Mouse (Mus musculus): ENCODE data around the gene Gng12. TPM values are rescaled to one million over a fixed set of nuclear protein-coding genes. Genes with fewer than 3 reads are reported as not detected.
"Not testable (repeated sequence)": the region's sequence is repeated elsewhere in the genome, so short reads cannot be mapped to it uniquely, and the experiment has no call there.

Gene Gng12
- polyA plus RNA-seq, 1 experiment from 2014 or later: 165 TPM

DNA sequence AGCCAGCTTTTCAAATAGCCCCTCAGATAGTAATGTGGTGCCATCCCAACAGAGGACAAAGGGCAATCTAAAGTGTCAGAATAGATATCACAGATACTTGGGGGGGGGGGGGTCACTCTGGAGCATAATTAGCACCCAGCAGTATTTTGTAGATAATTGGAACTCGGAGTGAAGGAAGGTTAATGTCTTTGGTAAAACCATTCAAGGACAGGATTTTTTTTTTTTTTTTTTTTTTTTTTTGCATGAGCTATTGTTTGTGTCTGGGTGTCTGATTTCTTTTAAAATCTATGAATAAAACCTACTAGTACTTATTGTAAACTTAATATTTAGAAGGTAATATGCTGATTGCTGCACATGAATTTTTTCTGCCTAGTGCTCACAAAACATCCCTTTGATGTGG lies 66.9 kb downstream of the Gng12 start:
- peaks cover 41% of the 10 kb centered on the region for H3K4me1 ChIP-seq (ENCODE audit: control insufficient read depth, insufficient read depth, low read length)
- no peak overlapping the region for H3K4me3 ChIP-seq (ENCODE audit: low read length)
- WGBS: 64% methylated on average over 1 of the region's 1 CpGs
- H3K9ac ChIP-seq (ENCODE audit: low read depth, low read length): no peak overlapping the region
- ATAC-seq: no peak
- H3K36me3 ChIP-seq (ENCODE audit: control insufficient read depth, insufficient read depth, low read length): no peaks in the 10 kb centered on the region
- no peaks in the 10 kb centered on the region for H3K27me3 ChIP-seq (replicated peaks; ENCODE audit: control insufficient read depth, insufficient read depth, low read length)
- peak overlapping the region; percentile 49 for H3K27ac ChIP-seq (ENCODE audit: low read length)
- no peak overlapping the region for H3K4me2 ChIP-seq (ENCODE audit: low read depth, low read length)
- no peaks in the 10 kb centered on the region for H3K9me3 ChIP-seq (ENCODE audit: control insufficient read depth, low read length)

DNA sequence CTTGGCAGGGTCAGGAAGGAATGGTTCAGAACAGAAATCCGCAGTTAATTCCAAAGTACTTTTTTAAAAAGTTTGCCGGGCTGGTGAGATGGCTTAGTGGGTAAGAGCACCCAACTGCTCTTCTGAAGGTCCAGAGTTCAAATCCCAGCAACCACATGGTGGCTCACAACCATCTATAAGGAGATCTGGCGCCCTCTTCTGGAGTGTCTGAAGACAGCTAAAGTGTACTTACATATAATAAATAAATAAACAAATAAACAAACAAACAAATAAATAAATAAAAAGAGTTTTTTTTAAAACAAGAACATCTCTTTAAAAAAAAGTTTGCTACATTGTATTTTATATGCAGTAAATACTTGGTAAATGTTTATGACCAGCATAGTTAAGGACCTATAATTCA lies 67.5 kb downstream of the Gng12 start:
- H3K4me2 ChIP-seq (ENCODE audit: low read depth, low read length); ATAC-seq; H3K27me3 ChIP-seq (replicated peaks; ENCODE audit: control insufficient read depth, insufficient read depth, low read length); H3K9ac ChIP-seq (ENCODE audit: low read depth, low read length); H3K4me3 ChIP-seq (ENCODE audit: low read length); H3K27ac ChIP-seq (ENCODE audit: low read length); H3K9me3 ChIP-seq (ENCODE audit: control insufficient read depth, low read length); H3K36me3 ChIP-seq (ENCODE audit: control insufficient read depth, insufficient read depth, low read length): not testable (repeated sequence)
- H3K4me1 ChIP-seq (ENCODE audit: control insufficient read depth, insufficient read depth, low read length): peaks cover 42% of the 10 kb centered on the region
- WGBS: 84% methylated on average over 3 of the region's 3 CpGs

DNA sequence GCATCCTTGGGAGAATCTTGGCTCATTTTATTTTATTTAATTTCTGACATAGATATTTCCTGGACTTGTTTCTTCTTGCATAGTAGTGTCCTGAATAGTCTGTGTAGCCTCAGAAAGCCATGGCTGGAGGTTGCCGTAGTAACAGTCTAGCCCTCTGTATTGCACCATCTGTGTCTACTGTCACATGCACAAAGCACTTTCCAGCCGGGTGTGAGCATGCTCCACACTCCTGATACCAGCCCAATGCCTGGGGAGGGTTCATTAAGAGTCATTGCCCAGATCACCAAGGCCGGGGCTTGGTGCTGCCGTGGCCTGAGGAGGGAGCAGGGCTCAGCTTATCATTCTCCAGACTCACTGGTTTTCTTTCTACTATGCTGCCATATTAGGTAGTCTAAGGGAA lies 68.0 kb downstream of the Gng12 start:
- peak; percentile 41 for ATAC-seq
- no peak overlapping the region for H3K27ac ChIP-seq (ENCODE audit: low read length)
- no peaks in the 10 kb centered on the region for H3K9me3 ChIP-seq (ENCODE audit: control insufficient read depth, low read length)
- H3K9ac ChIP-seq (ENCODE audit: low read depth, low read length): no peak overlapping the region
- WGBS: 64% methylated on average over 4 of the region's 4 CpGs
- H3K36me3 ChIP-seq (ENCODE audit: control insufficient read depth, insufficient read depth, low read length): no peaks in the 10 kb centered on the region
- no peak overlapping the region for H3K4me2 ChIP-seq (ENCODE audit: low read depth, low read length)
- H3K27me3 ChIP-seq (replicated peaks; ENCODE audit: control insufficient read depth, insufficient read depth, low read length): no peaks in the 10 kb centered on the region
- peaks cover 42% of the 10 kb centered on the region for H3K4me1 ChIP-seq (ENCODE audit: control insufficient read depth, insufficient read depth, low read length)
- no peak overlapping the region for H3K4me3 ChIP-seq (ENCODE audit: low read length)

DNA sequence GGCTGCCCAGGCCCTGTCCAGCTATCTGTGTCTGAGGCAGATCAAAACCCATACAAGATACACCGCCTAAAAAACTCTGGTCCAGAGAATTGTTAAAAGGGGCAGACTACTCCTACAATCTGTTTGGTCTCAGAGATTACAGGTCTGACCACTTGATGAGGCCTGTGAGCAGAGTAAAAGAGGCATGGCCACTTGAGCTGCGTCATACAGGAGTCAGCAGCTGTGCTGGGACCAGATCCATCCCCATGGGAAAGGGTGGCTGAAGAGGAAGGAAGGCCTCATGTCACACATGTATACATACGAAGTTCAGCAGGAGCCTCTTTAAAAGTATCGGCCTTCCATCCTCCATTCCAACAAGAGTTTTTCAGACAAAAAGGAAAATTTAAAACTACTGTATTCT lies 69.0 kb downstream of the Gng12 start:
- no peak for ATAC-seq
- H3K27me3 ChIP-seq (replicated peaks; ENCODE audit: control insufficient read depth, insufficient read depth, low read length): no peaks in the 10 kb centered on the region
- peaks cover 42% of the 10 kb centered on the region for H3K4me1 ChIP-seq (ENCODE audit: control insufficient read depth, insufficient read depth, low read length)
- H3K27ac ChIP-seq (ENCODE audit: low read length): no peak overlapping the region
- H3K4me2 ChIP-seq (ENCODE audit: low read depth, low read length): no peak overlapping the region
- no peak overlapping the region for H3K4me3 ChIP-seq (ENCODE audit: low read length)
- H3K9me3 ChIP-seq (ENCODE audit: control insufficient read depth, low read length): no peaks in the 10 kb centered on the region
- WGBS: 62% methylated on average over 4 of the region's 4 CpGs
- H3K9ac ChIP-seq (ENCODE audit: low read depth, low read length): no peak overlapping the region
- H3K36me3 ChIP-seq (ENCODE audit: control insufficient read depth, insufficient read depth, low read length): no peaks in the 10 kb centered on the region

DNA sequence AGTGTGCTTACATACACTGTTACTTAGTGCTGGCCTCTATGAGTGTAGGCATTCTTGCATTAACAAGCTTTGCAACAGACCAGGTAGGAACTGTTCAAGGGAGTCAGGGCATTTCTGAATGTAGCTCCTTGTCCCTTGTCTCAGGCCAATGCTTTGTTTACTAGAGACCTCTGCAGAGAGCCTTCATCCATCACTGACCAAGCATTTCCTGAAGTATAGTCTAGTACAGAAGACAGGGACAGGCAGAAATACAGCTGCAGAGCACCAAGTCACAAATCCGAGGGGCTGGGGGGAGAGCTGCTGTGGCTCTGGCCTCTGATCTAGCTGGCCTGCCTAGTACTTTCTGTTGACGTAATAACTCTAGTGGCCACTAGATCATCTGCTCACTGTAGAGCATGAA lies 71.6 kb downstream of the Gng12 start:
- Histone ChIP-seq H3K9me3 (ENCODE audit: control insufficient read depth, low read length) (no peaks in the 10 kb centered on the region), H3K36me3 (ENCODE audit: control insufficient read depth, insufficient read depth, low read length) (no peaks in the 10 kb centered on the region), H3K4me1 (ENCODE audit: control insufficient read depth, insufficient read depth, low read length) (peaks cover 37% of the 10 kb centered on the region), H3K27ac (ENCODE audit: low read length) (peak overlapping the region; percentile 2; the same call in 1 of the 2 replicates), H3K9ac (ENCODE audit: low read depth, low read length) (no peak overlapping the region), H3K4me2 (ENCODE audit: low read depth, low read length) (no peak overlapping the region), H3K27me3 (replicated peaks; ENCODE audit: control insufficient read depth, insufficient read depth, low read length) (no peaks in the 10 kb centered on the region), H3K4me3 (ENCODE audit: low read length) (no peak overlapping the region)
- ATAC-seq: no peak
- 40% methylated on average over 2 of the region's 2 CpGs for WGBS

DNA sequence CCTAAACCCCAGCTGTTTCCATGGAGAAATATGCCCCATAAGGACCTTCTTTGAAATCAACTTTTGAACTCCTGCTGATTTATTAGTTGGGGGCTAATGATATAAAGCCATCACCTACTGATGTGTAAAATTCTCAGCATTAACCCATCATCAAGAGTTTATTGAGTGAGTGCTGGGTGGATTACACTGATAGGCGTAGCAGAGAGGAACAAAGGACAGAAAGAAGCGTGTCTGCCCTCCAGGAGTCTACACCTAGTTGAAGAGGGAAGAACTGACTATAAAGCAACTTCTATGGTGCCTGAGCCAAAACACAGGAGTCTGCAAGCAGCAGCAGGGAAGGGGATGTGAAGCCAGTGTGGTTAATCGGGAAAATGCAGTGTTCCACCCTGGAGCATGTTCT lies 73.2 kb downstream of the Gng12 start:
- Histone ChIP-seq H3K4me2 (ENCODE audit: low read depth, low read length) (no peak overlapping the region), H3K36me3 (ENCODE audit: control insufficient read depth, insufficient read depth, low read length) (no peaks in the 10 kb centered on the region), H3K4me3 (ENCODE audit: low read length) (no peak overlapping the region), H3K4me1 (ENCODE audit: control insufficient read depth, insufficient read depth, low read length) (peaks cover 30% of the 10 kb centered on the region), H3K9ac (ENCODE audit: low read depth, low read length) (no peak overlapping the region), H3K9me3 (ENCODE audit: control insufficient read depth, low read length) (no peaks in the 10 kb centered on the region), H3K27me3 (replicated peaks; ENCODE audit: control insufficient read depth, insufficient read depth, low read length) (no peaks in the 10 kb centered on the region), H3K27ac (ENCODE audit: low read length) (no peak overlapping the region)
- no peak for ATAC-seq
- 76% methylated on average over 3 of the region's 3 CpGs for WGBS

DNA sequence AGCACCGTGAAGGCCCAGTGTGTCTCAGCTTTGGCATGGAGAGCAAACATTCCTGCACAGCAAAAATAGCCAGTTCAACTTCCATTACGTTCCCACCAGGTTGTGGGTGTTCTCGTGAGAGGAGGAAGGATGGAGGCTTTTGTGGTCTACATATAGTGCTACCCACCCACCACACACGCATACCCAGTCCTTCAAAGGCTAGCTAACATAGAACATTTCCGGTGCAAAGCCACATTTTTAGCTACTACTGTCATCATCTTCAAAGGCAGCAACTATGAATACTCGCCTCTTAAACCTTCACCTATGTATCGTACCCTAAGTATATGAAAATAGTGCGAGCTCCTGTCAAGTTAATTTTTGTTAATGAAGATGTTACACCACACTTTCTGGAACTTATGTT lies 76.1 kb downstream of the Gng12 start:
- no peak for ATAC-seq

DNA sequence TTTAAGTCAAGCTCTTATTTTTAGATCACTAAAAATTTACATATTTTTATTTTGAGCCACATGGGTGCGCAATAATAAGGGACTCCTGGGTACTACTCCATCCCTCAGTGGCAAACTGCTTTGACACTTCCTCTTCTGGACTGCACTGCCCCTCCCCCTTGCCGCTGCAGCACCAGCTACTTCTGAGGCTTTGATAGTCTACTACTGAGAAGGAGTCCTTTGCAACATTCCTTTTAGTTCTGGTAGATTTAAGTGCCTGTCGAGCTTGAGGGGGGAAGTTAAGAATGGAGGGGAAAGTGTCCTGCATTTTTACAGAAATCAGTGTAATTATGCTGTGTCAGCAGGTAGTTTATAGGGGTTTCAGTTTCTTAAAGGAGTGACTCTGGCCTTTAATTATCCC lies 77.0 kb downstream of the Gng12 start:
- Histone ChIP-seq H3K27ac (ENCODE audit: low read length) (no peak overlapping the region), H3K9me3 (ENCODE audit: control insufficient read depth, low read length) (no peaks in the 10 kb centered on the region), H3K27me3 (replicated peaks; ENCODE audit: control insufficient read depth, insufficient read depth, low read length) (no peaks in the 10 kb centered on the region), H3K4me2 (ENCODE audit: low read depth, low read length) (no peak overlapping the region), H3K4me3 (ENCODE audit: low read length) (no peak overlapping the region), H3K36me3 (ENCODE audit: control insufficient read depth, insufficient read depth, low read length) (no peaks in the 10 kb centered on the region), H3K4me1 (ENCODE audit: control insufficient read depth, insufficient read depth, low read length) (peaks cover 3% of the 10 kb centered on the region; the same call in 1 of the 2 replicates), H3K9ac (ENCODE audit: low read depth, low read length) (no peak overlapping the region)
- no peak for ATAC-seq
- 36% methylated on average over 3 of the region's 3 CpGs for WGBS

More for the DNA sequence above, 76.1 kb downstream of the Gng12 start:
- no peak overlapping the region for H3K9ac ChIP-seq (ENCODE audit: low read depth, low read length)
- no peak overlapping the region for H3K4me3 ChIP-seq (ENCODE audit: low read length)
- 81% methylated on average over 8 of the region's 8 CpGs for WGBS
- no peaks in the 10 kb centered on the region for H3K36me3 ChIP-seq (ENCODE audit: control insufficient read depth, insufficient read depth, low read length)
- H3K4me1 ChIP-seq (ENCODE audit: control insufficient read depth, insufficient read depth, low read length): peaks cover 11% of the 10 kb centered on the region; the same call in 1 of the 2 replicates
- no peaks in the 10 kb centered on the region for H3K9me3 ChIP-seq (ENCODE audit: control insufficient read depth, low read length)
- H3K27me3 ChIP-seq (replicated peaks; ENCODE audit: control insufficient read depth, insufficient read depth, low read length): no peaks in the 10 kb centered on the region
- no peak overlapping the region for H3K4me2 ChIP-seq (ENCODE audit: low read depth, low read length)
- no peak overlapping the region for H3K27ac ChIP-seq (ENCODE audit: low read length)

DNA sequence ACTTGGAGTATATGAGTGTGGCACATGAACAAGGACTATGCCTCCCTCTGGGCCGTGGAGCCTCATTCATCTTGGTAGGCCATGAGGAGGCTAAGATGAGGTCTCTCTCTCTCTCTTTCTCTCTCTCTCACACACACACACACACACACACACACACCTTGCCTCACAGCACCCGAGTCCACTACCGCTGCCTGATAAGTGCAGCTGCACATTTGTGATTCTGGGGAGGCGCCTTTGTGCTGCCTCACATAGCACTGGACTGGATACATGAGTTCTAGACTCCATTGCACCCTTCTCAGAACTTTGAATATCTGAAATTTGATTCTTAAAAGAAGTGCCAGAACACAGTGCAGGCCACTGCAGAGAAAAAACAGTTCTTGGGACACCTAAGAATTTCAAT lies 79.3 kb downstream of the Gng12 start:
- Histone ChIP-seq H3K27me3 (replicated peaks; ENCODE audit: control insufficient read depth, insufficient read depth, low read length) (no peaks in the 10 kb centered on the region), H3K27ac (ENCODE audit: low read length) (no peak overlapping the region), H3K4me2 (ENCODE audit: low read depth, low read length) (no peak overlapping the region), H3K9me3 (ENCODE audit: control insufficient read depth, low read length) (no peaks in the 10 kb centered on the region), H3K4me1 (ENCODE audit: control insufficient read depth, insufficient read depth, low read length) (peaks cover 3% of the 10 kb centered on the region; the same call in 1 of the 2 replicates), H3K4me3 (ENCODE audit: low read length) (no peak overlapping the region), H3K36me3 (ENCODE audit: control insufficient read depth, insufficient read depth, low read length) (no peaks in the 10 kb centered on the region), H3K9ac (ENCODE audit: low read depth, low read length) (no peak overlapping the region)
- 83% methylated on average over 4 of the region's 4 CpGs for WGBS
- ATAC-seq: no peak

DNA sequence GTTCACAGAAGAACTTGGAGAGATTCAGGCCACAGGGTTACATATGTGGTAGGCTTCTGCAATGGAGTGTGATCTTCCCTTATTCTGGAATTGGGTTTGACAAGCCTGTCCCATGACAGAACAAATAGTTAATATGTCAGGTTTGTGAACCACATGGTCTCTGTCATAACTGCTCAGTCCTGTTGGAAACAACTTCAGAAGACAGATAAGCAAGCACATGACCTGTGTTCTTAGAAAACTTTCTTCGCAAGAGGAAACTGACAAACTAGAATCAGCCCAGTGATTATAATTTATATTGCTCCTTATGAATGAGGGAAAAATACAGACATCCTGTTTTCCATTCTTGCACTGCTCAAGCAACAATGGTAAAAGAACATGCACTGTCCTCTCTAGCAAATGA lies 83.0 kb downstream of the Gng12 start:
- Histone ChIP-seq H3K4me1 (ENCODE audit: control insufficient read depth, insufficient read depth, low read length) (peaks cover 3% of the 10 kb centered on the region; the same call in 1 of the 2 replicates), H3K27ac (ENCODE audit: low read length) (peak overlapping the region; percentile 21; the same call in 1 of the 2 replicates), H3K9me3 (ENCODE audit: control insufficient read depth, low read length) (no peaks in the 10 kb centered on the region), H3K9ac (ENCODE audit: low read depth, low read length) (no peak overlapping the region), H3K4me3 (ENCODE audit: low read length) (no peak overlapping the region), H3K4me2 (ENCODE audit: low read depth, low read length) (no peak overlapping the region), H3K27me3 (replicated peaks; ENCODE audit: control insufficient read depth, insufficient read depth, low read length) (no peaks in the 10 kb centered on the region), H3K36me3 (ENCODE audit: control insufficient read depth, insufficient read depth, low read length) (no peaks in the 10 kb centered on the region)
- 57% methylated on average over 1 of the region's 1 CpGs for WGBS
- ATAC-seq: peak; percentile 46
